Mouse (Mus musculus): Measurements from ENCODE around the gene Flt3. TPM values are rescaled to one million over a fixed set of nuclear protein-coding genes. Genes with fewer than 3 reads are reported as not detected.

Gene Flt3
- total and polyA plus RNA-seq, 3 experiments, result 0.15 to 0.35 (median 0.24) TPM

DNA sequence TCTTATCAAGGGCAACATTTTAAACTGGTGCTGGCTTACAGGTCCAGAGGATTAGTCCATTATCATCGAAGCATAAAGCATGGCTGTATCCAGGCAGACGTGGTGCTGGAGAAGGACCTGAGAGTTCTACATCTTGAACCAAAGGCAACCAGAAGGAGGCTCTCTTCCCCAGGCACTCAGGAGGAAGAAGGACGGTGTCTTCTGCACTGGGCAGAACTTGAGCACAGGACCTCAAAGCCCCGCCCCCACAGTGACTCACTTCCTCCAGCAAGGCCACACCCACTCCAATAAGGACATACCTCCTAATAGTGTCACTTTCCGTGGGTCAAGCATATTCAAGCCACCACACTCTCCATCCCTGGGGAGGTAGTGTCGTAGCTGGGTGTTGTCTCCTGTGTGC, 10.3 kb upstream of the Flt3 start:
- DNase-seq, result no peak

DNA sequence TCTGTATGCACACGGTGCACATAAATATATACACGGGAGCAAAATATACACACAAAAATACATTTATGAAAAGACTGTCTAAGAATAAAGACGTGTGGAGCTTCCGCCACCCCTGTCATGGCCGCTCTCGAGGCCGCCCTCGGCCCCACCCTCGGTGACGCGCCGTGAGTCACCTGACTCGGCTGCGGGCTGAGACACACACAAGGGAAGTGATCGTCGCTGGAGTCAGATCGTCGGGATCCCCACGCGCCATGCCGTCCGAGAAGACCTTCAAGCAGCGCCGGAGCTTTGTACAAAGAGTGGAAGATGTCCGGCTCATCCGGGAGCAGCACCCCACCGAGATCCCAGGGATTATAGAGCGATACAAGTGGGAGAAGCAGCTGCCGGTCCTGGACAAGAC, 8.4 kb upstream of the Flt3 start:
- DNase-seq, result peak; percentile 32

GRCm38 (mm10) chr5:147406135-147406534, 5.8 kb upstream of the Flt3 start:
- no peak for DNase-seq

GRCm38 (mm10) chr5:147402505-147402904, 2.2 kb upstream of the Flt3 start:
- DNase-seq, result peak; percentile 48

DNA sequence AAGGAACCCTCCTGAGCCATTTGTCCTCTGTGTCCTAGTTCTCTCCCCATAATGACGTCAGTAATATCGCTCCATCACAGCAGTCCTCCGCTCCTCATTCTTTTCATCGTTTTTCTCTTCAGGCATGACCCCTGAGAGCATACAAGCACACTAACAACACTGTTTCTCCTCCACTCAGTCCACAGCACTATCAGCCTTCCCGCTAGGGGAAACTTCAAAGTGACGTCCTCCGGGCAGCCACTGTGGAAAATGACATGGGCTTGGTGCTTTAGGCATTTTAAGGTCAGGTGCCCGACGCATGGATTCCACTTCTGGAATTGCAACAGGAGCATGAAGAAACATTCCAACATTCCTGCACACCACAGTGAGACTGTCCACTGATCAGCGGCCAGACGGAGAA, 735 bp upstream of the Flt3 start:
- DNase-seq, result no peak

GRCm38 (mm10) chr5:147400505-147400979, 253 bp upstream of the Flt3 start:
- no peak for DNase-seq

- DNase-seq, result no peak
Observed at GRCm38 (mm10) chr5:147395050-147395449, 5.2 kb downstream of the Flt3 start.

DNA sequence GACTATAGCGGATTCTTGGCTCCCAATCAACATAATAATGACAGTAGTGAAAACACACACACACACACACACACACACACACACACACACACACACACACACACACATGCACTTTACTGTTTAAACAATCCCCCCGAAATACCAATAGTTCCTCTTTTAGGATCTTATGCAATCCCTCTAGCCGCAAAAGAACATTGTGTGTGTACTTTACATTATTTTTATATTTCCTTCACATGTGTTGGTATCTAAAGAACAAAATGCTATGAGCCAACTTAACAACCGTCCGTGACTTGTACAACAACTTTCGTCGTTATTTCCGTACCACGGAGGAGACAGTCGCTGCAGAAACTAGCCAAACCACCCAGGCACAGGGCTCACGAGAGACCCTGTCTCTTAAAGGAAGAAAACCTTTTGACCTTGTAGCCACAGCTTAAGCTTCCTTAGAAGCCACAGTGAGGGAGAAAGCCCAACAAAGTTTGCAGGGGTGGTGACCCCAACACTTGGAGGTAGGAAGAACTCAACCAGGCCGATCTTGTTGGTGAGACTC, 7.5 kb downstream of the Flt3 start:
- DNase-seq, result no peak

- no peak for DNase-seq
Observed at GRCm38 (mm10) chr5:147390772-147391171, 9.5 kb downstream of the Flt3 start.

- DNase-seq, result no peak
Observed at GRCm38 (mm10) chr5:147389052-147389451, 11.2 kb downstream of the Flt3 start.

DNA sequence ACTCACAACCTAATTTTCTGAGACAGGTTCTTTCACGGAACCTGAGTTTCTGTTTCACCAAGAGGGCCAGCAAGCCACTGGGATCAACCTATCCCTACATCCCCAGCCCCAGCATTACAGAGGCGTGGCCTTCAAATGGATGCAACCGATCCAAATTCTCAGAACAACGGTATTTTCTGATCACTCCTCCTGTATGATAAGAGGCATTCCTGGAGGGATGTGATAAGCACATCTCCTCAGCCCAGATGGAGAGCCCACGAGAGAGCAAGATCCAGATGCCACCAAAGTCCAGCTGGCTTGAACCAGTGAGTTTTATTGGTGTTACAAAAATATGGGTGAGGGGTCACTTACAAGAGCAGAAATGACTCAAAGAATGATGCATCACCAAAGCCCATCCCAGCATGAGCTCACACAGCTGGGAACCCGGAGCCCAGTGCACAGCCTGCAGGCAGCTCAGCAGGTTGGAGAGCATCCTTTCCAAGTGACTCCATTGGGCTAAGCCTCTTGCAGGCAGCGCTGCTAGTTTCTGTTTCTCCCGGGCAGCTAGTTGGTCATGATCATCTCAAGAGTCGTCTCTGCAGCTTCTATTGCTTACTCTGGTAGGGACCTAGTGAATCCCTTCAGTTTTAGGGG, 11.8 kb downstream of the Flt3 start:
- no peak for DNase-seq

- DNase-seq, result no peak
Observed at GRCm38 (mm10) chr5:147386865-147387264, 13.4 kb downstream of the Flt3 start.

DNA sequence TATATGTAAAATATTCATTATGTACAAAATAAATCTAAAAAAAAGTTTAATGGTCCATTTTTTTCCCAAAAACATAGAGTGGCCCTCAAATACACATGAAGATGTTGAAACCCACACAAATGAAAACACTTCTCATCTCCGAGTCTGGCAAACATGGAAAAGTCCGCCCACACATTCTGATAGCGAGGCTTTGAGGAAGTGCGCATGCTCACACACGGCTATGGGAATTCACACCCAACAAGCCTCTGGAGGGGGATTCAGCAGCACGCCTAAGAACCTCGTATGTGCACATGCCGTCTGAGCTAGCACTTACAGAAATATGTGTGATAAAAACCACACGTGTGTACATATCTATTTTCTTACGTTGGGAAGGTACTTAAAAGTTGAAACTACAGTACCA, 18.9 kb downstream of the Flt3 start:
- DNase-seq, result no peak

- DNase-seq, result no peak
Observed at GRCm38 (mm10) chr5:147379481-147379880, 20.8 kb downstream of the Flt3 start.

- DNase-seq, result no peak
Observed at GRCm38 (mm10) chr5:147370276-147370675, 30.0 kb downstream of the Flt3 start.

DNA sequence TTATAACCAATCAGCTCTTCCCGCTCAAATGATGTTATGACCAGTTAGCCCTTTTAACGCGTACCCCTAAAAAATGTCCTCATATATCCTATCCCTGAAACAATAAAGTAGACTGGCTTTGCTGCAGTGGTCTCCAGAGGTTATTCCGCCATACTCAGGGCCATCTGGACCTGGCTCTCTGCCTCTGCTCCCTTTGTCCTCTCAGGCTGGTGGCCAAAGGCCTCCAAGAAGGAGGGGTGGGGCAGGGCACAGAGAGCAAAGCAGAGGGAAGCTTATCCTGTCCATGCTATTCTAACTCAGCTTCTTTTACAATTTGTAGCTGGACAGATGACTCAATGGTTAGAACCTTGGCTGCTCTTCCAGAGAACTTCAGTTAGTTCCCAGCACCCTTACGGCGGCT, 32.1 kb downstream of the Flt3 start:
- no peak for DNase-seq

DNA sequence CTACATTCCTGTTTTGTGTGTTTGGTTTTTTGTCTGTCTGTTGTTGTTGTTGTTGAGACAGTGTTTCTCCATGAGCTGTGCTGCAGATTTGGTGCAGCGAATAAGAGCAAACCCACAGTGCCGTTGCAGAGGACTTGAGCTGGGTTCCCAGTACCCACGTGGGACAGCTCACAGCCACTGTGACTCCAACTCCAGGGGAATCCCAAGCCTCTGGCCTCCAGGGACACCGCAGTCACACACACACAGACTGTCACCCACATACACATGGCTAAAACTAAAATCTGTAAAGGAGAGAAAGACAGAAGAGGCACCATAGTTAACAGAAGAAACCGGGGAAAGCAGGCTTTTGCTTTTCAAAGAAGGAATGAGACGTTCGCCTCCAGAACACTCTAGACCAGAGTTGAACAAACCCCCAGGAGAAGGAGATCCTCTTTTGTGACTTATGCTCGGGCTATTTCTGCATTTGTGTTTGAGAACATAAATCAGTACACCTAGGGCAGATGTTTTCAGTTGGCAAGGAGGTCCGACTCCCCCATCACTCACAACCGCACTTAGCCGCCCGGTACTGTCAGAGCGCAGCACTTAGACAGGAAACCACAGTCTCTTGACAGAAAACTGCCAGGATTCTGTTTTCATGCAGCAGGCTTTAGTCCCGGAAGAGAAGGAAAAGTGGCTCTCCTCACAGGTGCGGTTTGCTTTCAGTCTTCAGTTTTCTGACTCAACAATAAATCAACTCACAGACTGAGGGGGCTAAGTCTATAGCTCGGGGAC, 34.1 kb downstream of the Flt3 start:
- no peak for DNase-seq

DNA sequence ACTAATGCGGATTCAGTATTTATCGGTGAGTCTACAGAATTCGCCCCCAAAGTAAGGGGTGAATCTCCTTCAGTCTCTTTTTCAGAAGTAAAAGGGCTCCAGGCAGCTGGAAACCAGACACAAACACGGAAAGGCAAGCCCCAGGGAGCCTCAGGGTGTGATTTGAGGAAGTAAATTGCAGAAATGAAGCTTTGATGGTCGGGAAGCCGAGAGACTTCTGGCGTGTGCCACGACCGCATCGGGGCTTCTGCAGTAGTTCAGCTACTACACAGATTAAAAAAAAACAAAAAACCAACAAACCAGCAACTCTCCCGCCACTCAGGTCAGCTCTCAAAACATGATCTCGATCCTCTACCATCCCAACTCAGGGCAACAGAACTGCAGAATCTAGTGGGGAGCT, 37.2 kb downstream of the Flt3 start:
- no peak for DNase-seq

GRCm38 (mm10) chr5:147358481-147358880, 41.8 kb downstream of the Flt3 start:
- no peak for DNase-seq

- no peak for DNase-seq
Observed at GRCm38 (mm10) chr5:147357536-147357935, 42.8 kb downstream of the Flt3 start.

GRCm38 (mm10) chr5:147356260-147357055, 43.8 kb downstream of the Flt3 start:
- DNase-seq, result no peak

DNA sequence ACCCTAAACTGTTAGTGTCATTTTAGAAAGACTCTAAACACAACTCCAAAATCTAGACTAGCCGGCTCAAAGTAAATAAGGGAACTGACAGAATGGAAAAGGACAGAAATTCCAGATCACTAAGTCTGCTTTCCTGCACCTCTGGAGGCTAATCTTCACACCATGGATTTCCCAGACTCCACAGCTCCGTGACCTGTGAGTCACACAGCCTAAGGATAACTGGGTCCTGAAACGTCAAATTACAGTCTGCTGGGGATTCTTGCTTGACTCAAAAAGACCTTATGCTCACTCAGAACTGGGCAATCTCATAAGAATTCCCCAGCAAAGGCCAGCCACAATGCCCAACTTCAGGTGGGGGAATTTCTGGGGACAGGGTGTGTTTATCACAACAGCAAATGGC, 44.5 kb downstream of the Flt3 start:
- DNase-seq, result no peak

DNA sequence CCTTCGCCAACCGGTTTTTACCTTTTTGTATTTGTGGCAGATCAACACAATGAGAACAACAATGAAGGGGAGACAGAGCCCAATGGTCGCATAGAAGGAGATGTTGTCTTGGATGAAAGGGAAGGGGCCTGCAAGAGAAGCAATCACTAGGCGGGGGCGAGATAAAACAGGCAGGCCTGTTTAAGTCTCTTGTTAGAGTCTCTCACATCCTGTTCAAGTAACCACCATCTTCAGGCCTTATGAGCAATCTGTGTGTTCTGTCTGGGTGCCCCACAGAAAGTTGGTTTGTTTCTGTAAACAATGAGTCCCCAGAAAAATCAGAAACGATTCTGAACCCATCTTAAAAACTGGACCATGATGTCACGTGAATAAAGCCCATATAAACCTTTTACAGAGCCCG, 45.3 kb downstream of the Flt3 start:
- DNase-seq, result no peak
